Mouse (Mus musculus): ENCODE results near the gene Gm8994. TPM values are rescaled to one million over a fixed set of nuclear protein-coding genes. Genes with fewer than 3 reads are reported as not detected.
"Not testable (repeated sequence)": the region's sequence is repeated elsewhere in the genome, so short reads cannot be mapped to it uniquely, and the experiment has no call there.

The Gm8994 gene
- polyA plus RNA-seq (2012; ENCODE audit: insufficient read depth, low replicate concordance): 0.11 TPM in 1 of 2 replicates, not detected in the other

- not testable (repeated sequence) for H3K36me3 ChIP-seq (replicated peaks; ENCODE audit: low read length); H3K4me1 ChIP-seq; H3K4me3 ChIP-seq (replicated peaks); H3K27me3 ChIP-seq (replicated peaks); H3K9me3 ChIP-seq
These were observed at the start of gene Gm8994 for GRCm38 (mm10) chr6:136327239-136327638. TSS of gene Gm8994 (plus strand) at chr6:136327539.

GRCm38 (mm10) chr6:136277685-136278084 is 49.7 kb upstream of the Gm8994 start:
- no peaks in the 10 kb centered on the region for H3K4me1 ChIP-seq
- no peaks in the 10 kb centered on the region for H3K27me3 ChIP-seq (replicated peaks)
- no peak for TF ChIP-seq FLI1 (IDR thresholded peaks at IDR 0.05; ENCODE audit: low read length)
- no peak for TF ChIP-seq GATA1 (IDR thresholded peaks at IDR 0.05; ENCODE audit: borderline replicate concordance, low read length)
- H3K9me3 ChIP-seq: peaks cover 13% of the 10 kb centered on the region
- H3K4me3 ChIP-seq (replicated peaks): no peak overlapping the region
- H3K36me3 ChIP-seq (replicated peaks; ENCODE audit: low read length): no peaks in the 10 kb centered on the region

- no peak overlapping the region for H3K4me3 ChIP-seq (replicated peaks)
- no peaks in the 10 kb centered on the region for H3K36me3 ChIP-seq (replicated peaks; ENCODE audit: low read length)
- H3K4me1 ChIP-seq: no peaks in the 10 kb centered on the region
- no peaks in the 10 kb centered on the region for H3K27me3 ChIP-seq (replicated peaks)
- peaks cover 15% of the 10 kb centered on the region for H3K9me3 ChIP-seq
- TF ChIP-seq GATA1 (IDR thresholded peaks at IDR 0.05; ENCODE audit: borderline replicate concordance, low read length) (no peak), FLI1 (IDR thresholded peaks at IDR 0.05; ENCODE audit: low read length) (no peak)
These were observed 42.8 kb upstream of the Gm8994 start for GRCm38 (mm10) chr6:136284565-136284964.

GRCm38 (mm10) chr6:136286180-136286579 is 41.2 kb upstream of the Gm8994 start:
- no peak overlapping the region for H3K4me3 ChIP-seq (replicated peaks)
- TF ChIP-seq GATA1 (IDR thresholded peaks at IDR 0.05; ENCODE audit: borderline replicate concordance, low read length) (no peak), FLI1 (IDR thresholded peaks at IDR 0.05; ENCODE audit: low read length) (no peak)
- peaks cover 12% of the 10 kb centered on the region for H3K9me3 ChIP-seq
- H3K27me3 ChIP-seq (replicated peaks): no peaks in the 10 kb centered on the region
- H3K36me3 ChIP-seq (replicated peaks; ENCODE audit: low read length): no peaks in the 10 kb centered on the region
- no peaks in the 10 kb centered on the region for H3K4me1 ChIP-seq

- Histone ChIP-seq H3K9me3 (peaks cover 14% of the 10 kb centered on the region), H3K4me3 (replicated peaks) (no peak overlapping the region), H3K27me3 (replicated peaks) (no peaks in the 10 kb centered on the region), H3K4me1 (no peaks in the 10 kb centered on the region), H3K36me3 (replicated peaks; ENCODE audit: low read length) (no peaks in the 10 kb centered on the region)
- TF ChIP-seq FLI1 (IDR thresholded peaks at IDR 0.05; ENCODE audit: low read length) (no peak), GATA1 (IDR thresholded peaks at IDR 0.05; ENCODE audit: borderline replicate concordance, low read length) (no peak)
These were observed 40.8 kb upstream of the Gm8994 start for GRCm38 (mm10) chr6:136286589-136286988.

GRCm38 (mm10) chr6:136291424-136291823 is 35.9 kb upstream of the Gm8994 start:
- H3K4me3 ChIP-seq (replicated peaks): no peak overlapping the region
- no peak for TF ChIP-seq GATA1 (IDR thresholded peaks at IDR 0.05; ENCODE audit: borderline replicate concordance, low read length)
- TF ChIP-seq FLI1 (IDR thresholded peaks at IDR 0.05; ENCODE audit: low read length): no peak
- H3K27me3 ChIP-seq (replicated peaks): no peaks in the 10 kb centered on the region
- H3K36me3 ChIP-seq (replicated peaks; ENCODE audit: low read length): no peaks in the 10 kb centered on the region
- no peaks in the 10 kb centered on the region for H3K4me1 ChIP-seq
- H3K9me3 ChIP-seq: peaks cover 18% of the 10 kb centered on the region

GRCm38 (mm10) chr6:136291951-136292714 is 35.2 kb upstream of the Gm8994 start:
- TF ChIP-seq FLI1 (IDR thresholded peaks at IDR 0.05; ENCODE audit: low read length): no peak
- TF ChIP-seq GATA1 (IDR thresholded peaks at IDR 0.05; ENCODE audit: borderline replicate concordance, low read length): no peak
- H3K9me3 ChIP-seq: peaks cover 18% of the 10 kb centered on the region
- no peaks in the 10 kb centered on the region for H3K27me3 ChIP-seq (replicated peaks)
- no peaks in the 10 kb centered on the region for H3K36me3 ChIP-seq (replicated peaks; ENCODE audit: low read length)
- H3K4me1 ChIP-seq: no peaks in the 10 kb centered on the region
- no peak overlapping the region for H3K4me3 ChIP-seq (replicated peaks)

GRCm38 (mm10) chr6:136293700-136294099 is 33.6 kb upstream of the Gm8994 start:
- TF ChIP-seq GATA1 (IDR thresholded peaks at IDR 0.05; ENCODE audit: borderline replicate concordance, low read length) (no peak), FLI1 (IDR thresholded peaks at IDR 0.05; ENCODE audit: low read length) (no peak)
- Histone ChIP-seq H3K4me3 (replicated peaks) (no peak overlapping the region), H3K9me3 (peaks cover 12% of the 10 kb centered on the region), H3K36me3 (replicated peaks; ENCODE audit: low read length) (no peaks in the 10 kb centered on the region), H3K4me1 (no peaks in the 10 kb centered on the region), H3K27me3 (replicated peaks) (no peaks in the 10 kb centered on the region)

- TF ChIP-seq GATA1 (IDR thresholded peaks at IDR 0.05; ENCODE audit: borderline replicate concordance, low read length): no peak
- no peak for TF ChIP-seq FLI1 (IDR thresholded peaks at IDR 0.05; ENCODE audit: low read length)
- no peaks in the 10 kb centered on the region for H3K36me3 ChIP-seq (replicated peaks; ENCODE audit: low read length)
- H3K4me3 ChIP-seq (replicated peaks): no peak overlapping the region
- H3K27me3 ChIP-seq (replicated peaks): no peaks in the 10 kb centered on the region
- peaks cover 13% of the 10 kb centered on the region for H3K9me3 ChIP-seq
- H3K4me1 ChIP-seq: no peaks in the 10 kb centered on the region
These were observed 31.5 kb upstream of the Gm8994 start for GRCm38 (mm10) chr6:136295821-136296220.

- H3K27me3 ChIP-seq (replicated peaks): no peaks in the 10 kb centered on the region
- no peak overlapping the region for H3K4me3 ChIP-seq (replicated peaks)
- H3K9me3 ChIP-seq: peaks cover 13% of the 10 kb centered on the region
- TF ChIP-seq GATA1 (IDR thresholded peaks at IDR 0.05; ENCODE audit: borderline replicate concordance, low read length) (no peak), FLI1 (IDR thresholded peaks at IDR 0.05; ENCODE audit: low read length) (no peak)
- H3K36me3 ChIP-seq (replicated peaks; ENCODE audit: low read length): no peaks in the 10 kb centered on the region
- no peaks in the 10 kb centered on the region for H3K4me1 ChIP-seq
These were observed 31.1 kb upstream of the Gm8994 start for GRCm38 (mm10) chr6:136296251-136296650.
